Mouse (Mus musculus) frontal cortex, postnatal 14 days (tissue): ENCODE data around the gene Minos1.

Source experiments
- DNase-seq, 2 experiments: peaks; one replicate each; pipeline ENCODE4 v3.0.0; 2022; ENCODE audit warnings: low spot score in 2 of 2

The Minos1 gene

DNA sequence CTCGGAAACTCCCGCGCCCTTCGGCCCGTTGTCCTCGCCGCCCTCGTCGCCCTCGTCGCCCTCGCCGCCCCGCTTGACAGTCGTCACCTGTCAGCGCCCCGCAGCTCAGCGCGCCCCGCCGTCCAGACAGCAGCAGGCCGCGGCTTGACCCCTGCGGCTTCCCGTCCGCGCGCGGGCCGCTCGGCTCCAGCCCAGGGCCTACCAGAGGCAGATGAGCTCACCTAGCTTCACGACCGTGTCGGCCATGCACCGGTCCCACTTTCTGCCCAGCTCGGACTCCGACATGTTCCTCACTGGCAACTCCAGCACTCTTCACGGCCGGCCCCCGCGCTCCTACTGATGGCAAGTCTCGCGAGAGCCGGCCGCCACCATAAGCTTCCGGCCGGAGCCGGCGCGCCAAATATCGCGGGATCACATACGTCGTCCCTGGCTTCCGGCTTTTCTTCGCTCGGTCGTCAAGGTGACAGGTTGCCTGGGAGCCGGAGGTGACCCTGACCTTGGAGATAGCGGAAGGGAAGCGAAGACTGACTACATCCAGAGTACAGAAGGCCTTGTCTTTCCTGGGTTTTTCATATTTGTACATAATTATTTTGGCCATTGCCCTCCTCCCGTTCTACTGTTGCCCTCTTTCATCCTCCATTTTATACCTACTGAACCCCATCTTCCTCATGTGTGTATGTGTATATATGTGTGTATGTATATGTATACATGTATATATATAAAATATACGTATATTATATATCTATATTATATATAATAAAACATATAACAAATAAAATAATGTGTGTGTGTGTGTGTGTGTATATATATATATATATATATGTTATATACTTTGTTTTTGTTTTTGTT is at the start of gene Minos1:
TSS of gene Minos1 (minus strand) at position 413 of the 849 bp plus-strand sequence.
- DNase-seq: peak; percentile 97

GRCm38 (mm10) chr4:139179731-139180625 is 49.1 kb upstream of the Minos1 start:
- no peak for DNase-seq

DNA sequence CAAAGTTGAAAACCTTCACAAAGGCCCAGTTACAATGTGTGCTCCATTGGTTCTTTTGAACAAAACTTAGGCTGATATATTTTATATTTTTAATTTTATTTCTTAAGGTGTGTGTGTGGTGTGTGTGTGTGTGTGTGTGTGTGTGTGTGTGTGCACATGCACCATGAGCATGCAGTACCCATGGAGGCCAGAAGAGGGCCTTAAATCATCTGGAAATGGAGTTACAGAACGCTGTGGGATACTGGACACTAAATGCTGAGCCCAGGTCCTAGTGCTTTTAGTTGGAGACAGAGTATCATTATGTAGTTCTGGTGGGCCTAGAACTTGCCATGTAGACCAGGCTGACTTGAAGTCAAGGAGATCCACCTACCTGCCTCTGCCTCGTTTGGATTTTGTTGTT is 48.3 kb upstream of the Minos1 start:
- no peak for DNase-seq

DNA sequence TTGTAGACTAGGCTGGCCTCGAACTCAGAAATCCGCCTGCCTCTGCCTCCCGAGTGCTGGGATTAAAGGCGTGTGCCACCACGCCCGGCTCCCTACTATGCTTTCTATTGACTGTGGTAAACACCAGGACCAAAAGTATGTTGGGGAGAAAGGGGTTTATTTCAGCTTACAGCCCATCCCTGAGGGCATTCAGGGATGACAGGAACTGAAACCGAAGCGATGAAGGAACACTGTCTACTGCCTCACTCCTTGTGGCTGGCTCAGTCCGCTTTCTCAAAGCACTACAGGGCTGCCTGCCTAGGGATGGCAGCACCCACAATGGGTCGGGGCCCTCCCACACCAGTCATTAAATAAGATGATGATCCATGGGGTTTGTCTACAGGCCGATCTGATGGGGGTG is 47.5 kb upstream of the Minos1 start:
- DNase-seq: no peak

DNA sequence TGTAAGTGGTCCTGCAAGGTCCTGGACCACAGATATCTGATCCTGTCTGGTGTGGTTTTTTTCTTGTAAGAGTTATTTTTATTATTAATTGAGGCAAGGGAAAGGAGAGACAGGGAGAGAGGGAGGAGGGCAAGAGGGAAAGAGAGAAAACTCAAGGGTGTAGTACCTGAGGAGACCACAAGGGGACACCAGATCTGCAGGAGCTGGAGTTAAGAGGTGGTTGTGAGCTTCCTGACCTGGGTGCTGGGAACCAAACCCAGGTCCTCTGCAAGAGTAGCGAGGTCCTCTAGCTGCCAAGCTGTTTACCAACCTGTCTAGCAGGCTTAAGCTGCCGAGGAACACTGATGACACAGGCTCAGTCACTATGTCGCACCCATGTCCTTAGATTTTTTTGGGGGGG is 47.0 kb upstream of the Minos1 start:
- no peak for DNase-seq

- no peak for DNase-seq
Observed at GRCm38 (mm10) chr4:139176023-139176422, 45.1 kb upstream of the Minos1 start.

DNA sequence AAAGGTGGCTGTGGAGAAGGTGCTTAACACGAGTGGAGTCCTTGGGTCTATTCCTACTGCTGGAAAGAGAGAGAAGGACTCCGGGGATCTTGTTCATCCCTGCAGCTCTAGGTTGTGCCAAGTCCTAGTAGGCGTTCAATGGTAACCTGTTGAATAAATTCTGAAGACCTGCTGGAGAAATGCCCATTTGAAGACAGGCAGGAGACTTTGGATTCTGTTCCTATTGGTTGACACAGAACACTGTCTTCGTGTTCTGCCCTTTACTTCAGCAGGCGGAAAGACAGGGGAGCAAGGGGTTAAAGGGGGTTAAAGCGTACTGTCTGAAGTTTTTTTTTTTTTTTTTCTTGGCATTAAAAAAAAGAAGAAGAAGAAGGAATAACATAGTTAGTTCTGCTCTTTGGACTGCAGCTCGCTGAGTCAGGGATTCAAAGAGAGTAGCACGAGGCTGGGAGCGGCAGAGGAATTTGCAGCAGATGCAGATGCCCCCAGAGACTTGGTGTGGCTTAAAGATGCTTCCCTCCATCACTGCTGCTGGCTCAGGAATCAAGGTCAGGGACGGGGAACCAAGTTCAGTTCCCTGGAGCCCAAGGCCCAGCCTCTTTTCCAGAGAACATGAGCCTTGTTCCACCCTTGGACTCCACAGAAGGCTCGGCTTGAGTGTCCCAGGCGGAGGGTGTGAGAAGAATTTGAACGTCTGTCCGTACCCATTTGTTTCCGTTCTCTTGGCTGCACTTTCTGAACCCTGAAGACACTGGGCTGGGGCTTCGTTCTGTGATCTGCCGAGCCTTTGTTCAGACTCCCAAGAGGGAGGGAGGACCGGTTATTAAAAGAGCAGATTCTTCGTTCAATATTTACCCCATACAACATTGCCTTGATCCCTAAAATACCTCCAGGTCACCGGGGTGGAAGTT is 44.4 kb upstream of the Minos1 start:
- DNase-seq: no peak

DNA sequence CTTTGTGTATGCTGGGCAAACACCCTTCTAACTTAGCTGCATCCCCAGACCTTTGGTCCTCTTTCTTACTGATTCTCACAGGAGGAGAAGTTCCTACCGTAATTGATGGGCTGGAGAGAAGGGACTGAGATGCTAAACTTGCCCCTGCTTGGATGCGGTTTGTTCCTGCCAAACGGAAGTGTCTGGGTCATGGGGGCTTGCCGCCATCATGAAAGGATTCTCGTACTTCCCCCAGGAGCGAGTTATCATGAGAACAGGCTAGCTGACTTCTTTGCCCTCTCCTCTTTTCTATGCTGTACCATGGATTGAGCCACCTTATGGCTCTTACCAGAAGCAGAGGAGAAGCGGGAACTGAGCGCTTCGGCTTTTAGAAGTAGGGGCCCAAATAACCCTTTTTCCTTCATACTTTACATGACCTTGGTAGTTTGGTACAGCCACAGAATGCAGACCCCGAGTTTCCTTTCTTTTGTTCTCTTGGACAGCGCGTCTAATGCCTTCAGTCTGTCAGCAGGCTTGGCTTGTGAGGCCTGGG is 38.9 kb upstream of the Minos1 start:
- DNase-seq: no peak

DNA sequence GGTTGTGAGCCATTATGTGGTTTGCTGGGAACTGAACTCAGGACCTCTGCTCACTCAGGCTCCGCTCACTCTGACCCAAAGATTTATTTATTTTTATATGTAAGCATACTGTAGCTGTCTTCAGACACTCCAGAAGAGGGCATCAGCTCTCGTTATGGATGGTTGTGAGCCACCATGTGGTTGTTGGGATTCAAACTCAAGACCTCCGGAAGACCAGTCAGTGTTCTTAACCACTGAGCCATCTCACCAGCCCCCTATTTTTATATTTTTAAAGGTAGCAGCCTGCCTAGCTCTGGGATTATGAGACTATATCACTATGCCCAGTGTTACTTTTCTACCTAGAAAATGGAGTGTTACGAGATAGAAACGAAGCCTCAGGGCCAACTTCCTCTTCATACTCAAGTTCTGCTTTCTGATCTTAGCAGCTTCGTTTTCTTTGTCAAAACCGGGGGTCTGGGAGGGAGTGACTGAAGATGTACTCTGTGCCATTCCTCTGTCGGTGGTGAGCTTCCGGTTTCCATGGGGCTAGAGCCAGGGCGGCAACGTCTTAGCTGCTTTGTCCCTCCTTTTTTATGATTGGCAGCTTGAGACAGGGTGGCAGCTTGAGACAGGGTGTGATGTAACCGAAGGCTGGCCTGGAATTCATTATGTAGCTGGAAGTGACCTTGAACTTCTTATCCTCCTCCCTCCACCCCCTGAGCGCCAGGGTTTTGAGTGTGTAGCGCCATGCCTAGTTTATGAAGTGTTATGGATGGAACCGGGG is 38.3 kb upstream of the Minos1 start:
- no peak for DNase-seq

DNA sequence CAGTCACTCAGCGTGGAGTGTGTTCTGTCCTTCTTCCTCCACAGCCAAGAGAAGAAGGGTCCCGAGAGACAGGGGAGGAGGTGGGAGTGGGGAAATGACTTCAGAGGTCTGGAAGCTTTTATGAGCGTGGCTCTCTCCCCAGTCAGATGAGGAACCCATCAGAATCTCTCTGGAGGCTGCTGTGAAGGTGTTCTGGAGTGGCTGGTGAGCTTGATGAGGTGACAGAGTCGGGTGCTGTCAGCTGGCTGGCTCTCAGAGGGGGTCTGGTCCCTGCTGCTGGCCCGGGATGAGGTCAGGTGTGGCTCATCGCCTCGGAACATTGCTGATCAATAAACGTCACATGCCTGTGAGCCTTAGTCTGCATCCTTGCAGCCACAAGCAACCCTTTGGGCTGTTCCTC is 36.2 kb upstream of the Minos1 start:
- DNase-seq: no peak

DNA sequence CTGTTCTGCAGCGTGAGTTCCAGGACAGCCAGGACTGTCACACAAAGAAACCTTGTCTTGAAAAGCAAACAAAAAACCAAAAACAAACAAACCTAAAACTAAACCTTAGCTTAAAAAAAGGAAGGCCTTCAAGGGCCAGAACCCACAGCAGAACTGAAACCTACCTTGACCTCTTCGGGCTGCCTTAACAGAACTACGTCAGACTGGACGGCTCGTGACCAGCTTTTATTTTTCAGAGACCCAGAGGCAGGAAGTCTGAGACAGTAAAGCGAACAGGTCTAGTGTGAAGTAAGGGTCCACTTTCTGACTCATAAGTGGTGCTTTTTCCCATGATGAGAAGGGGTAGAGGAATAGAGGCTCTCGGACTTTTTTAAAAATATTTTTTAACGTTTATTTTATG is 35.3 kb upstream of the Minos1 start:
- DNase-seq: no peak

GRCm38 (mm10) chr4:139165259-139165658 is 34.3 kb upstream of the Minos1 start:
- no peak for DNase-seq

- no peak for DNase-seq
Observed at GRCm38 (mm10) chr4:139164082-139164481, 33.2 kb upstream of the Minos1 start.

- DNase-seq: no peak
Observed at GRCm38 (mm10) chr4:139161076-139161475, 30.2 kb upstream of the Minos1 start.

GRCm38 (mm10) chr4:139158350-139158749 is 27.4 kb upstream of the Minos1 start:
- DNase-seq: no peak

DNA sequence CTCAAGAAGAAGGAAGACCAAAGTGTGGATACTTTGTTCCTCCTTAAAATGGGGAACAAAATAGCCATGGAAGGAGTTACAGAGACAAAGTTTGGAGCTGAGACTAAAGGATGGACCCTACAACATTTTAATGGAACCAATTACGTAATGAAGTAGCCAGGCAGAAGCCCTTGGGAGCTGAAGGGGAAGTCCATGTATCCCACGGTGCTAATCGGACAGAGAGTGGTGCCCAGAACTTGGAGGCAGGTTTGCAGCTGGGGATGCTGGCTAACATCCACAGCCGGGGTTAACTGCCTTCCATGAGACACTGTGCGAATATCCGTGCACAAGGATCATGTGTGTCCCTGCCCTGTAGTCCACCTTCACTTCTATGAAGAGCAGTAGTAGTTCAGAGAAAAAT is 25.6 kb upstream of the Minos1 start:
- DNase-seq: no peak

GRCm38 (mm10) chr4:139154576-139155307 is 23.8 kb upstream of the Minos1 start:
- DNase-seq: no peak

DNA sequence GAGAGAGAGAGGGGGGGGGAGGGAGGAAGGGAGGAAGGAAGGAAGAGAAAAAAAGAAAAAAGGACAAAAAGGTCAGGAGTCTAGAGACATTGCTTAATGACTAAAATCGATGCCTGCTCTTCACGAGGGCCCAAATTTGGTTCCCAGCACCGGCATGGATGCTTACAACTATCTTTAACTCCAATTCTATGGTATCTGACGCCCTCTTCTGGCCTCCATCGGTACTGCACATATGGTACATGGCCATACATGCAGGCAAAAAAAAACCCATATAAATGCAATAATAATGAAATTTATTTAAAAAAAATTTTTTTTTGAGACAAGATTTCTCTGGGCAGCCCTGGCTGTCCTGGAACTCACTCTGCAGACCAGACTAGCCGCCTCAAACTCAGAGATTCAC is 20.5 kb upstream of the Minos1 start:
- no peak for DNase-seq

DNA sequence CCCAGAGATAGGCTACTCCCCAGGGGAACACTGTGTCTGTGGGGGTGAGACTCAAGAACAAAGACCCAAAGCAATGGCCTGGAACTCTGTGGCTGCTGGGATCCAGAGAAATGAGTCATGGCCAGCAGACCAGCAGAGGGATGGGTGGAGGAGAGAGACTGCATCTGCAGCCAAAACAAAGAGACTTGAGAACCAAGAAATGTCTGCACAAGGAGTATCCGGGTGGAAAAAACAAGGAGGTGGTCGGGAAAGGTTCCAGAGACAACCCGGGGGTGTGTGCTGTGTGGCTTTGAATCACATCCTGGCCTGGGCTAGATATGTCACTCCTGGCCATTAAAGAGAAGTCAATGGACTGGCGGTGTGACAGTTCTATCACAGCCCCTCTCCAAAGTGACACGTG is 15.8 kb upstream of the Minos1 start:
- DNase-seq: no peak

- no peak for DNase-seq
Observed at GRCm38 (mm10) chr4:139145156-139145555, 14.2 kb upstream of the Minos1 start.
